Mouse (Mus musculus) stomach, embryonic 16.5 days (tissue): ENCODE results near the gene 2410015M20Rik. TPM values are rescaled to one million over a fixed set of nuclear protein-coding genes. Genes with fewer than 3 reads are reported as not detected.

Source experiments
- ATAC-seq: fragments of 200-750 bp; cut with Nextera tagmentation; 2 replicates; pipeline ENCODE4 v1.8.0; 2017; ENCODE audit warnings: moderate number of reproducible peaks, moderate TSS enrichment; ENCODE audit not compliant: insufficient read depth, low FRiP score
- H3K27ac ChIP-seq: fragments of 300-500 bp; sonication (generic); 2 replicates; pipeline ENCODE4 v1.5.1; 2014; ENCODE audit warnings: low read length
- H3K27me3 ChIP-seq: fragments of 300-500 bp; sonication (generic); 2 replicates; pipeline ENCODE4 v1.6.1; 2014; ENCODE audit warnings: low read length, control low read depth, mixed read lengths; ENCODE audit not compliant: control insufficient read depth, insufficient read depth
- H3K36me3 ChIP-seq: fragments of 300-500 bp; sonication (generic); 2 replicates; pipeline ENCODE4 v1.6.1; 2014; ENCODE audit warnings: low read length; ENCODE audit not compliant: control insufficient read depth, insufficient read depth
- H3K4me1 ChIP-seq: fragments of 300-500 bp; sonication (generic); 2 replicates; pipeline ENCODE4 v1.6.1; 2014; ENCODE audit warnings: low read length, control low read depth, mixed read lengths; ENCODE audit not compliant: control insufficient read depth, insufficient read depth
- H3K4me2 ChIP-seq: fragments of 300-500 bp; sonication (generic); 2 replicates; pipeline ENCODE4 v1.6.1; 2014; ENCODE audit warnings: low read depth, low read length, mixed read lengths
- H3K4me3 ChIP-seq: fragments of 300-500 bp; sonication (generic); replicated peaks from 2 replicates; pipeline ENCODE4 v1.5.1; 2014; ENCODE audit warnings: mild to moderate bottlenecking, low read length
- H3K9ac ChIP-seq: fragments of 300-500 bp; sonication (generic); 2 replicates; pipeline ENCODE4 v1.6.1; 2014; ENCODE audit warnings: low read length
- H3K9me3 ChIP-seq: fragments of 300-500 bp; sonication (generic); replicated peaks from 2 replicates; pipeline ENCODE4 v1.6.1; 2016; ENCODE audit warnings: low read length, control low read depth; ENCODE audit not compliant: control insufficient read depth
- WGBS: fragments of 180-500 bp; shearing (Covaris S2); extraction: QIAGEN DNeasy Blood & Tissue Kit; methylation state at CpG from one replicate; pipeline ENCODE4 v1.1.7; 2014; 5-methylcytosine and 5-hydroxymethylcytosine counted together
- polyA plus RNA-seq: library from polyadenylated mRNA; unstranded; fragments of >200 nt; fragmentation: Nextera tagmentation; extraction: Ambion mirVana; gene quantifications from 2 replicates; pipeline ENCODE4 v1.2.1, GENCODE M21; 2015

Gene 2410015M20Rik
- polyA plus RNA-seq, 1 experiment from 2014 or later, result 266 TPM

GRCm38 (mm10) chr17:56607521-56608062, 2.0 kb downstream of the 2410015M20Rik start:
- Histone ChIP-seq H3K9ac (no peak overlapping the region), H3K36me3 (peaks cover 31% of the 10 kb centered on the region), H3K27me3 (no peaks in the 10 kb centered on the region), H3K27ac (no peak overlapping the region), H3K4me3 (no peak overlapping the region), H3K4me2 (no peak overlapping the region), H3K9me3 (no peaks in the 10 kb centered on the region), H3K4me1 (peaks cover 12% of the 10 kb centered on the region)
- ATAC-seq, result no peak
- WGBS, result 70% methylated on average over 3 of the region's 3 CpGs

GRCm38 (mm10) chr17:56605431-56605830, 4.1 kb downstream of the 2410015M20Rik start:
- no peak for ATAC-seq
- no peaks in the 10 kb centered on the region for H3K9me3 ChIP-seq
- H3K36me3 ChIP-seq, result peaks cover 41% of the 10 kb centered on the region
- no peak overlapping the region for H3K4me3 ChIP-seq
- H3K4me1 ChIP-seq, result peaks cover 12% of the 10 kb centered on the region
- WGBS, result 87% methylated on average over 9 of the region's 9 CpGs
- no peaks in the 10 kb centered on the region for H3K27me3 ChIP-seq
- H3K4me2 ChIP-seq, result no peak overlapping the region
- H3K27ac ChIP-seq, result no peak overlapping the region
- H3K9ac ChIP-seq, result no peak overlapping the region

GRCm38 (mm10) chr17:56604422-56604821, 5.1 kb downstream of the 2410015M20Rik start:
- Histone ChIP-seq H3K9me3 (no peaks in the 10 kb centered on the region), H3K27me3 (no peaks in the 10 kb centered on the region), H3K9ac (no peak overlapping the region), H3K27ac (no peak overlapping the region), H3K4me3 (no peak overlapping the region), H3K4me2 (no peak overlapping the region), H3K36me3 (peaks cover 46% of the 10 kb centered on the region), H3K4me1 (peaks cover 9% of the 10 kb centered on the region; the same call in 1 of the 2 replicates)
- no peak for ATAC-seq
- WGBS, result 88% methylated on average over 3 of the region's 3 CpGs

DNA sequence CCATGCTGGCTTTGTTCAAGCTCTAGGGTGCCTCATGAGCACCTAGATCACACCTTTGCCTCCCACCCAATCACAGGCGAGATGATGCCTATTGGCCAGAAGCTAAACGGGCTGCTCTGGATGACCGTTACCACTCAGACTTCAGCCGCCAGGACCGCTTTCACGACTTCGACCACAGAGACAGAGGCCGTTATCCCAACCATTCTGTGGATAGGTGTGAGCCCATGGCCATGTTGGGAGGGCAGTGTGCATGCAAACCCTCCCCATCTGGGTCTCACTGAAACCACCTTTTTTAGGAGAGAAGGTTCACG, 5.5 kb downstream of the 2410015M20Rik start:
- H3K4me3 ChIP-seq, result no peak overlapping the region
- peaks cover 46% of the 10 kb centered on the region for H3K36me3 ChIP-seq
- no peak overlapping the region for H3K4me2 ChIP-seq
- peaks cover 9% of the 10 kb centered on the region; the same call in 1 of the 2 replicates for H3K4me1 ChIP-seq
- ATAC-seq, result no peak
- no peak overlapping the region for H3K27ac ChIP-seq
- H3K27me3 ChIP-seq, result no peaks in the 10 kb centered on the region
- H3K9ac ChIP-seq, result no peak overlapping the region
- H3K9me3 ChIP-seq, result no peaks in the 10 kb centered on the region
- 87% methylated on average over 9 of the region's 9 CpGs for WGBS

- H3K4me1 ChIP-seq, result peaks cover 5% of the 10 kb centered on the region; the same call in 1 of the 2 replicates
- H3K36me3 ChIP-seq, result peaks cover 46% of the 10 kb centered on the region
- H3K27me3 ChIP-seq, result no peaks in the 10 kb centered on the region
- 92% methylated on average over 28 of the region's 28 CpGs for WGBS
- H3K27ac ChIP-seq, result no peak overlapping the region
- no peak for ATAC-seq
- no peak overlapping the region for H3K4me2 ChIP-seq
- no peak overlapping the region for H3K9ac ChIP-seq
- no peaks in the 10 kb centered on the region for H3K9me3 ChIP-seq
- no peak overlapping the region for H3K4me3 ChIP-seq
Measured at GRCm38 (mm10) chr17:56603186-56604069, 6.1 kb downstream of the 2410015M20Rik start.

DNA sequence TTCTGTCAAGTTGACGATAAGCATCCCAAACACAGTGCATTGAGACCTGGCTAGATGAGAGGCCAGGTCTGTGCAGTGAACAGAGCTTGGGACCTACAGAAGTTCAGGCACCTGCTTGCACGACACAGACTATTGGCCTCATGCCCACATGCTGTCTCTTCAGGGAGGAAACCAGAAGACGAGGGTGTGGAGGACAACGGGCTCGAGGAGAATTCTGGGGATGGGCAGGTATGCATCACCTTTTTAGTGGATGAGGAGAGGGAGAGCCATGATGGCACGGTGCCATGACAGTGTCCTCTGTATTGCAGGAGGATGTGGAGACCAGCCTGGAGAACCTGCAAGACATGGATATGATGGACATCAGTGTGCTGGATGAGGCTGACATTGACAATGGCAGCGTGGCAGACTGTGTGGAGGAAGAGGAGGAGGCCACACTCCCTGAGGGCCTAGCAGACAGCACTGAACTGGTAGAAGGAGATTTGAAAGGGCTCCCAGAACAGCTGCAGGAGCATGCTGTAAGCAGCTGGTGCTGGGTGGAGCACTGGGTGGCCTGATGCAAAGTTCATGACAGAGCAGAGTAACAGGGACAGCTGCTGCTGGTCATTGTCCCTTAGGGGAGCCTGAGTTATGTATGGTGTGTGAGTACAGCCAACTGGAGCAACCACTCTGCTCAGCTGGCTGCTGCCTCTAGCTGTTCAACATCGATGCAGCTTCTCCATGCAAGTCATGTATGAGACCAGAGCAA, 15.9 kb downstream of the 2410015M20Rik start:
- no peaks in the 10 kb centered on the region for H3K9me3 ChIP-seq
- ATAC-seq, result 0 out of 2 replicates have a peak, but pooled peaks have one; percentile 39
- no peaks in the 10 kb centered on the region for H3K27me3 ChIP-seq
- WGBS, result 73% methylated on average over 8 of the region's 8 CpGs
- H3K4me1 ChIP-seq, result no peaks in the 10 kb centered on the region
- no peak overlapping the region for H3K4me2 ChIP-seq
- peaks cover 43% of the 10 kb centered on the region for H3K36me3 ChIP-seq
- no peak overlapping the region for H3K9ac ChIP-seq
- no peak overlapping the region for H3K4me3 ChIP-seq
- H3K27ac ChIP-seq, result no peak overlapping the region

DNA sequence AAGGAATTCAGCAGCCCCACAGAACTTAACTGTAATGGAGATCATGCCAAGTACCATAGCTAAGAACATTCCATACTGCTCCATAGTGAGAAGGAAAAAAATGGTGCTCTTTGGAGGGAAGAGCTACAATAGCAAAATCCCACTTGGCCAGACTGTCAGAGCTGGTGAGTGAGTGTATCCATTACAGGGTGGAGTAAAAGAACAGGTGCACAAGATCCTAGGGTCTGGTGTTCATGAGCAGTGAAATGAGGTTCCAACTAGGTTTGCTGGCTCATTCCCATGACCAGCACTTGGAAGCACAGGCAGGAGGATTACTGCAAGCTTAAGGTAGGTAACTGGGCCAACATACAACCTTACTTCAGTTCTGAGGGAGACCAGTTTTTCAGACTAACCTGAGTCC, 17.0 kb downstream of the 2410015M20Rik start:
- Histone ChIP-seq H3K4me2 (no peak overlapping the region), H3K36me3 (peaks cover 39% of the 10 kb centered on the region), H3K27ac (no peak overlapping the region), H3K4me3 (no peak overlapping the region), H3K9me3 (no peaks in the 10 kb centered on the region), H3K27me3 (no peaks in the 10 kb centered on the region), H3K4me1 (0 out of 2 replicates have a peak, but pooled peaks cover 4% of the 10 kb centered on the region), H3K9ac (no peak overlapping the region)
- no peak for ATAC-seq

- H3K4me1 ChIP-seq, result peaks cover 17% of the 10 kb centered on the region
- H3K36me3 ChIP-seq, result peaks cover 16% of the 10 kb centered on the region
- no peak overlapping the region for H3K9ac ChIP-seq
- 95% methylated on average over 4 of the region's 4 CpGs for WGBS
- ATAC-seq, result no peak
- no peak overlapping the region for H3K4me2 ChIP-seq
- H3K4me3 ChIP-seq, result no peak overlapping the region
- H3K27ac ChIP-seq, result no peak overlapping the region
- no peaks in the 10 kb centered on the region for H3K27me3 ChIP-seq
- no peaks in the 10 kb centered on the region for H3K9me3 ChIP-seq
Measured at GRCm38 (mm10) chr17:56588921-56589320, 20.6 kb downstream of the 2410015M20Rik start.

- WGBS, result 81% methylated on average over 1 of the region's 1 CpGs
Measured at GRCm38 (mm10) chr17:56587773-56588172, 21.8 kb downstream of the 2410015M20Rik start.

More at GRCm38 (mm10) chr17:56587773-56588172, 21.8 kb downstream of the 2410015M20Rik start:
- no peak for ATAC-seq
- H3K36me3 ChIP-seq, result peaks cover 10% of the 10 kb centered on the region
- H3K4me3 ChIP-seq, result no peak overlapping the region
- peaks cover 24% of the 10 kb centered on the region for H3K4me1 ChIP-seq
- no peaks in the 10 kb centered on the region for H3K27me3 ChIP-seq
- no peak overlapping the region for H3K4me2 ChIP-seq
- no peak overlapping the region for H3K27ac ChIP-seq
- no peak overlapping the region for H3K9ac ChIP-seq
- no peaks in the 10 kb centered on the region for H3K9me3 ChIP-seq
